Comparison of ENCODE assay signal across 8 mouse cellular contexts in the genomic region with DNA sequence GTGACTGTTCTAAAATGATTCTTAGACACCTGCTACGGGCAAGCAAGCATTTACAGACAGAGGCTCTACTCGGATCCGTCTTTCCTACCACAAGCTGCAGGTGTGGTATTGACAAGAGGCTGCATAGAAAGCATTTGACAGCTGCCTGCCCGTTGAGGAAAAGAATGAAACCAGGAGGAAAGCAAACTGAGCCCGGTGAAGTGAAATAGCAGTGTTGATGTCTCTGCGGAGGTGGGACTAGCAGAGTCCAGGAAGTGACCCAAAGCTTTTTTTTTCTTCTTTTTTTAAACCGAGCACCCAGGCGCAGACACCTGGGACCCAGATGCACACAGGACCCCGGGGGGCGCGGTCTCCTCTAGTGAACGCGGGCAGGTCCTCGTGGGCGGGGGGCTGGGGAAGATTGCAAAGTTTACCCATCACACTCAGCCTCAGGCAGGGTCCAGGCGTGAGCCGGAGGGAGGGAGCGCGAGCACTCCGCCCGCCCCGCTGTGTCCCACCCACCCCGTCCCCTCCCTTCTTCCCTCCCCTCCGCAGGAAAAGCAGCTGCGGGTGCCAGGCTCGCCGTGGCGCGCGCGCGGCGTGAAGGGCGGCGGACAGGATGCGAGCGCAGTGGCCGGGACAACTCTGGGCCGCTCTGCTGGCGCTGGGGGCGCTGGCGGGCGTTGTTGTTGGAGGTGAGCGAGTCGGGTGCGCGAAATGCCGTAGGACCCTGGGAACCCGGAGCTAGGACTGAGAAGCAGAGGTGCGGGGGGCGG. TPM values are rescaled to one million over a fixed set of nuclear protein-coding genes. Genes with fewer than 3 reads are reported as not detected.
A peak's percentile ranks its signal among the peaks of the same experiment; 100 is the strongest.
DNase-seq lines count a peak whose midpoint lies in the region; ATAC-seq and TF ChIP-seq lines count a peak whose summit lies in the region.

A gene (plus strand): TSS at position 510 of the 755 bp plus-strand sequence.

- no peaks in the 10 kb centered on the region for H3K9me3 ChIP-seq in embryonic facial prominence, embryonic 11.5 days (replicated peaks; ENCODE audit: control insufficient read depth, low read length)
- no peaks in the 10 kb centered on the region for H3K9me3 ChIP-seq in liver, embryonic 12.5 days (replicated peaks)
- H3K9me3 ChIP-seq in stomach, embryonic 14.5 days (ENCODE audit: control insufficient read depth, low read depth, low read length): no peaks in the 10 kb centered on the region

- H3K79me2 ChIP-seq in myocyte (ENCODE audit: control insufficient read depth, insufficient read depth): peaks cover 34% of the 10 kb centered on the region

- H3K9ac ChIP-seq in embryonic facial prominence, embryonic 11.5 days (replicated peaks; ENCODE audit: low read length): peak within 1 kb of the TSS; percentile 45
- H3K9ac ChIP-seq in liver, embryonic 12.5 days: 0 out of 2 replicates have a peak within 1 kb of the TSS, but pooled peaks have one; percentile 13
- peak within 1 kb of the TSS; percentile 25; the same call in 1 of the 2 replicates for H3K9ac ChIP-seq in stomach, embryonic 14.5 days (replicated peaks; ENCODE audit: low read depth, low read length)

- H3K4me1 ChIP-seq in embryonic facial prominence, embryonic 11.5 days (ENCODE audit: control insufficient read depth, insufficient read depth, low read length): no peaks in the 10 kb centered on the region
- H3K4me1 ChIP-seq in liver, embryonic 12.5 days: peaks cover 29% of the 10 kb centered on the region
- H3K4me1 ChIP-seq in stomach, embryonic 14.5 days (ENCODE audit: control insufficient read depth, insufficient read depth, low read length): no peaks in the 10 kb centered on the region

- peaks cover 5% of the 10 kb centered on the region; the same call in 1 of the 2 replicates for H3K27me3 ChIP-seq in embryonic facial prominence, embryonic 11.5 days (ENCODE audit: control insufficient read depth, insufficient read depth, low read length)
- peaks cover 82% of the 10 kb centered on the region for H3K27me3 ChIP-seq in liver, embryonic 12.5 days (replicated peaks)
- H3K27me3 ChIP-seq in myocyte (ENCODE audit: control insufficient read depth, insufficient read depth, insufficient read length): no peaks in the 10 kb centered on the region
- no peaks in the 10 kb centered on the region for H3K27me3 ChIP-seq in stomach, embryonic 14.5 days (ENCODE audit: control insufficient read depth, insufficient read depth, low read length)

- H3ac ChIP-seq in myocyte (ENCODE audit: control insufficient read depth, insufficient read length): peak within 1 kb of the TSS; percentile 31

- DNase-seq in 3T3-L1 (ENCODE audit: low read depth, low spot score): peak; percentile 73
- peak; percentile 42 for DNase-seq in adrenal gland, adult 8-10 months
- peak; percentile 82 for DNase-seq in embryonic facial prominence, embryonic 11.5 days (ENCODE audit: low spot score)
- DNase-seq in heart, adult 9 months (ENCODE audit: low spot score in 2 of 2): peak; percentile 61 to 66
- peak; percentile 29 to 66 for DNase-seq in kidney, adult 8-10 months

- peak within 1 kb of the TSS; percentile 87 for H3K4me2 ChIP-seq in embryonic facial prominence, embryonic 11.5 days (ENCODE audit: low read depth, low read length)
- H3K4me2 ChIP-seq in liver, embryonic 12.5 days: peak within 1 kb of the TSS; percentile 79
- peak within 1 kb of the TSS; percentile 67 for H3K4me2 ChIP-seq in myocyte (ENCODE audit: low read depth)
- H3K4me2 ChIP-seq in stomach, embryonic 14.5 days (replicated peaks; ENCODE audit: low read depth, low read length): peak within 1 kb of the TSS; percentile 85

- peak; percentile 75 for TF ChIP-seq POLR2A in myocyte (IDR thresholded peaks at IDR 0.05; ENCODE audit: insufficient read length, low read depth)

- WGBS in embryonic facial prominence, embryonic 11.5 days: 1% methylated on average over 40 of the region's 51 CpGs
- WGBS in liver, embryonic 12.5 days (ENCODE audit: insufficient replicate concordance): under 1% methylated on average over 42 of the region's 51 CpGs
- WGBS in stomach, embryonic 14.5 days: 1% methylated on average over 44 of the region's 51 CpGs

- ATAC-seq in embryonic facial prominence, embryonic 11.5 days (replicated peaks; ENCODE audit: insufficient number of reproducible peaks, low FRiP score, low TSS enrichment, low read depth): peak; percentile 74
- peak; percentile 42 for ATAC-seq in liver, embryonic 12.5 days
- ATAC-seq in stomach, embryonic 14.5 days (ENCODE audit: insufficient number of reproducible peaks, insufficient read depth, low FRiP score, low read depth): peak; percentile 87

- H3K36me3 ChIP-seq in embryonic facial prominence, embryonic 11.5 days (replicated peaks; ENCODE audit: control insufficient read depth, insufficient read depth, low read depth, low read length): no peaks in the 10 kb centered on the region
- H3K36me3 ChIP-seq in liver, embryonic 12.5 days: no peaks in the 10 kb centered on the region
- H3K36me3 ChIP-seq in myocyte (ENCODE audit: control insufficient read depth, insufficient read depth): no peaks in the 10 kb centered on the region
- no peaks in the 10 kb centered on the region for H3K36me3 ChIP-seq in stomach, embryonic 14.5 days (ENCODE audit: control insufficient read depth, insufficient read depth, low read length)

- no peak within 1 kb of the TSS for H3K27ac ChIP-seq in embryonic facial prominence, embryonic 11.5 days (replicated peaks; ENCODE audit: low read depth, low read length)
- H3K27ac ChIP-seq in liver, embryonic 12.5 days: 0 out of 2 replicates have a peak within 1 kb of the TSS, but pooled peaks have one; percentile 40
- H3K27ac ChIP-seq in stomach, embryonic 14.5 days (ENCODE audit: low read length): no peak within 1 kb of the TSS

- H3K4me3 ChIP-seq in embryonic facial prominence, embryonic 11.5 days (ENCODE audit: low read depth, low read length): peak within 1 kb of the TSS; percentile 30
- H3K4me3 ChIP-seq in liver, embryonic 12.5 days: peak within 1 kb of the TSS; percentile 56
- peak within 1 kb of the TSS; percentile 46 for H3K4me3 ChIP-seq in myocyte
- H3K4me3 ChIP-seq in stomach, embryonic 14.5 days (ENCODE audit: low read depth, low read length): peak within 1 kb of the TSS; percentile 43

TF ChIP-seq in myocyte, 11 proteins besides CTCF, POLR2A, EP300 and RAD21:
- TF ChIP-seq TCF3 (IDR thresholded peaks at IDR 0.05; ENCODE audit: insufficient read length, low read depth): no peak
- TF ChIP-seq TCF12 (IDR thresholded peaks at IDR 0.05; ENCODE audit: insufficient read depth, poor library complexity, severe bottlenecking): no peak
- no peak for TF ChIP-seq MAX (IDR thresholded peaks at IDR 0.05; ENCODE audit: low read depth)
- TF ChIP-seq MYOG (IDR thresholded peaks at IDR 0.05; ENCODE audit: control insufficient read depth in 1 of 3, insufficient read depth in 1 of 3, insufficient read length in 2 of 3, low read depth in 2 of 3): peak in 2 of 3 experiments; percentile 34 to 35
- peak; percentile 64 for TF ChIP-seq POLR2AphosphoS2 (IDR thresholded peaks at IDR 0.05; ENCODE audit: insufficient read length, low read depth)
- no peak for TF ChIP-seq CEBPB (IDR thresholded peaks at IDR 0.05; ENCODE audit: insufficient read depth, poor library complexity, severe bottlenecking)
- TF ChIP-seq USF1 (IDR thresholded peaks at IDR 0.05; ENCODE audit: low read depth): no peak
- no peak for TF ChIP-seq REST (IDR thresholded peaks at IDR 0.05; ENCODE audit: insufficient read depth, insufficient read length)
- peak in 2 of 3 experiments; percentile 1 to 60 for TF ChIP-seq MYOD1 (IDR thresholded peaks at IDR 0.05; ENCODE audit: control insufficient read depth in 1 of 3, insufficient read length in 2 of 3, low read depth in 2 of 3)
- no peak for TF ChIP-seq SRF (IDR thresholded peaks at IDR 0.05; ENCODE audit: control insufficient read depth, insufficient read length, low read depth)
- no peak for TF ChIP-seq E2F4 (IDR thresholded peaks at IDR 0.05; ENCODE audit: insufficient read depth)

RNA-seq across cellular contexts. Expression of the gene that starts here (rescaled TPM):
- 10 to 100 TPM in 1 of 4 experiments, 1 to 10 TPM in 3; 6.2 to 11.5 (median 7.9) TPM for total RNA-seq in adrenal gland, adult 8-10 months (2022)
- 1.3 and 1.4 TPM in 2 replicates for polyA plus RNA-seq in embryonic facial prominence, embryonic 11.5 days (2014; fragmentation: Nextera tagmentation; extraction: Ambion mirVana)
- polyA plus RNA-seq in liver, embryonic 12.5 days (2016; fragmentation: Nextera tagmentation; extraction: Ambion mirVana): 33.1 and 36.4 TPM in 2 replicates
- 25.0 TPM for polyA plus RNA-seq in myocyte (2012; fragmentation: generic; extraction: Trizol)
- polyA plus RNA-seq in stomach, embryonic 14.5 days (2014; fragmentation: Nextera tagmentation; extraction: Ambion mirVana): 3.1 and 3.6 TPM in 2 replicates
